Mouse (Mus musculus) spleen, postnatal 10 days (tissue): ENCODE results near the gene Glra4.

ENCODE experiments used
- DNase-seq, 2 experiments: peaks; one replicate each; pipeline ENCODE4 v3.0.0; 2021 to 2022; ENCODE audit warnings: low spot score in 2 of 2

The Glra4 gene

GRCm38 (mm10) chrX:136780041-136780440 lies at the start of gene Glra4:
TSS of gene Glra4 (minus strand) at chrX:136780141.
- no peak for DNase-seq

GRCm38 (mm10) chrX:136828610-136829009 lies 48.7 kb upstream of the Glra4 start:
- DNase-seq, result no peak

GRCm38 (mm10) chrX:136825016-136825415 lies 45.1 kb upstream of the Glra4 start:
- DNase-seq, result no peak

- DNase-seq, result no peak
These were observed 42.4 kb upstream of the Glra4 start, which contains the start of gene Plp1 for GRCm38 (mm10) chrX:136822371-136822770. TSS of gene Plp1 (plus strand) at chrX:136822671.

GRCm38 (mm10) chrX:136820250-136820649 lies 40.3 kb upstream of the Glra4 start:
- peak in 1 of 2 experiments; percentile 54 for DNase-seq

- DNase-seq, result no peak
These were observed 39.8 kb upstream of the Glra4 start for GRCm38 (mm10) chrX:136819752-136820151.

GRCm38 (mm10) chrX:136797223-136797622 lies 17.3 kb upstream of the Glra4 start:
- no peak for DNase-seq

- no peak for DNase-seq
These were observed 9.5 kb upstream of the Glra4 start for GRCm38 (mm10) chrX:136789446-136789845.

GRCm38 (mm10) chrX:136779262-136779661 lies 679 bp downstream of the Glra4 start:
- no peak for DNase-seq

- DNase-seq, result no peak
These were observed 1.9 kb downstream of the Glra4 start for GRCm38 (mm10) chrX:136778046-136778445.

GRCm38 (mm10) chrX:136773035-136773434 lies 6.9 kb downstream of the Glra4 start:
- no peak for DNase-seq

GRCm38 (mm10) chrX:136761103-136762074 lies 18.6 kb downstream of the Glra4 start:
- no peak for DNase-seq

GRCm38 (mm10) chrX:136755464-136755863 lies 24.5 kb downstream of the Glra4 start:
- no peak for DNase-seq

GRCm38 (mm10) chrX:136749329-136749728 lies 30.6 kb downstream of the Glra4 start:
- DNase-seq, result no peak

GRCm38 (mm10) chrX:136744663-136745062 lies 35.3 kb downstream of the Glra4 start:
- DNase-seq, result no peak

GRCm38 (mm10) chrX:136743459-136743858 lies 36.5 kb downstream of the Glra4 start, which contains the start of gene Morf4l2:
TSS of gene Morf4l2 (minus strand) at chrX:136743690.
- no peak for DNase-seq

GRCm38 (mm10) chrX:136742661-136743103 lies 37.3 kb downstream of the Glra4 start:
- DNase-seq, result peak; percentile 13 to 53

- DNase-seq, result peak in 1 of 2 experiments; percentile 13
These were observed 37.7 kb downstream of the Glra4 start for GRCm38 (mm10) chrX:136742241-136742640.

GRCm38 (mm10) chrX:136741651-136742201 lies 38.2 kb downstream of the Glra4 start:
- DNase-seq, result peak; percentile 69 to 80

GRCm38 (mm10) chrX:136740791-136741650 lies 38.9 kb downstream of the Glra4 start:
- DNase-seq, result peak; percentile 70 to 93

- no peak for DNase-seq
These were observed 39.7 kb downstream of the Glra4 start for GRCm38 (mm10) chrX:136740087-136740790.
